21 mouse cellular contexts compared by ENCODE assay signal in the genomic region with DNA sequence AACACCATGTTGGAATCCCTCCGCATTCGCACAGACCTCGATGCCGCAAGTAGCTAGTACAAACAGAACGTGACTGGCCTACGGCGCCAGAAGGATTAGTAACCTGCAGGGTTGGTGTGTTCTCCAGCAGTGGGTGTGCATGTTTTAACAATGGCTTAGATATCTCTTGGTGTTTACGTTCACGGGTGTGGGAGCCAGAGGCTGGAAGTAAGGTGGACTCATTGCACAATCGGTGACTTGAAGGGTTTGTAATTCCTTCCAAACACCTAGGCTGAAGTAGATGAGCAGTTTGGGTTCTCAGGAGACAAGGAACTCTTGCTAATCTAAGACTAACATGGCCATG. TPM values are rescaled to one million over a fixed set of nuclear protein-coding genes. Genes with fewer than 3 reads are reported as not detected.
DNase-seq lines count a peak whose midpoint lies in the region; ATAC-seq and TF ChIP-seq lines count a peak whose summit lies in the region.
"Had no signal": no experiment of that assay in that cellular context is flagged by ENCODE, and none has a peak within 500 bp of the region (broad histone marks: within the 10 kb centered on the region; RNA-seq: fewer than 3 reads in every experiment).

No protein-coding gene starts in this region.

- no peak overlapping the region for H3K27ac ChIP-seq in forebrain, embryonic 11.5 days (ENCODE audit: low read depth, low read length)
- no peak overlapping the region for H3K27ac ChIP-seq in forebrain, embryonic 16.5 days (ENCODE audit: low read length)
- no peak overlapping the region for H3K27ac ChIP-seq in liver, embryonic 16.5 days (ENCODE audit: low read length)
- no peak overlapping the region for H3K27ac ChIP-seq in liver, embryonic 11.5 days (ENCODE audit: low read depth, low read length)
- H3K27ac ChIP-seq in neural tube, embryonic 11.5 days (ENCODE audit: low read depth, low read length) = no peak overlapping the region
- peak overlapping the region; percentile 72 for H3K27ac ChIP-seq in stomach, postnatal 0 days (replicated peaks)
- H3K27ac ChIP-seq: heart, embryonic 10.5 days; hindbrain, postnatal 0 days; kidney, embryonic 15.5 days; midbrain, embryonic 10.5 days; neural tube, embryonic 12.5 days had no signal

- H3K27me3 ChIP-seq in forebrain, embryonic 11.5 days (ENCODE audit: control insufficient read depth, insufficient read depth, low read length) = no peaks in the 10 kb centered on the region
- H3K27me3 ChIP-seq in forebrain, embryonic 16.5 days (replicated peaks; ENCODE audit: control insufficient read depth, insufficient read depth, low read length) = no peaks in the 10 kb centered on the region
- no peaks in the 10 kb centered on the region for H3K27me3 ChIP-seq in liver, embryonic 16.5 days (ENCODE audit: control insufficient read depth, insufficient read depth, low read depth, low read length)
- no peaks in the 10 kb centered on the region for H3K27me3 ChIP-seq in liver, embryonic 11.5 days (replicated peaks; ENCODE audit: control insufficient read depth, insufficient read depth, low read length)
- no peaks in the 10 kb centered on the region for H3K27me3 ChIP-seq in neural tube, embryonic 11.5 days (ENCODE audit: control insufficient read depth, insufficient read depth, low read length)
- H3K27me3 ChIP-seq in stomach, postnatal 0 days (ENCODE audit: control insufficient read depth, insufficient read depth, low read length) = no peaks in the 10 kb centered on the region
- H3K27me3 ChIP-seq: CH12.LX; kidney, embryonic 15.5 days; neural tube, embryonic 12.5 days had no signal

- no peak overlapping the region for H3K4me3 ChIP-seq in forebrain, embryonic 11.5 days (ENCODE audit: low read depth, low read length)
- no peak overlapping the region for H3K4me3 ChIP-seq in forebrain, embryonic 16.5 days (replicated peaks; ENCODE audit: low read length)
- no peak overlapping the region for H3K4me3 ChIP-seq in liver, embryonic 16.5 days (ENCODE audit: low read depth, low read length)
- H3K4me3 ChIP-seq in liver, embryonic 11.5 days (ENCODE audit: low read depth, low read length) = no peak overlapping the region
- no peak overlapping the region for H3K4me3 ChIP-seq in neural tube, embryonic 11.5 days (ENCODE audit: low read depth, low read length)
- no peak overlapping the region for H3K4me3 ChIP-seq in stomach, postnatal 0 days (ENCODE audit: low read depth, low read length)
- H3K4me3 ChIP-seq: heart, embryonic 10.5 days; kidney, embryonic 15.5 days; midbrain, embryonic 10.5 days; neural tube, embryonic 12.5 days had no signal

- H3K36me3 ChIP-seq in forebrain, embryonic 11.5 days (ENCODE audit: control insufficient read depth, insufficient read depth, low read length) = peaks cover 9% of the 10 kb centered on the region; the same call in 1 of the 2 replicates
- H3K36me3 ChIP-seq in forebrain, embryonic 16.5 days (ENCODE audit: control insufficient read depth, insufficient read depth) = peaks cover 34% of the 10 kb centered on the region
- peaks cover 5% of the 10 kb centered on the region for H3K36me3 ChIP-seq in liver, embryonic 16.5 days (ENCODE audit: control insufficient read depth, insufficient read depth)
- H3K36me3 ChIP-seq in liver, embryonic 11.5 days (ENCODE audit: control insufficient read depth, insufficient read depth, low read length) = peaks cover 8% of the 10 kb centered on the region; the same call in 1 of the 2 replicates
- peaks cover 17% of the 10 kb centered on the region for H3K36me3 ChIP-seq in neural tube, embryonic 11.5 days (ENCODE audit: control insufficient read depth, insufficient read depth, low read length)
- peaks cover 12% of the 10 kb centered on the region for H3K36me3 ChIP-seq in stomach, postnatal 0 days (ENCODE audit: control insufficient read depth, insufficient read depth, low read length)

- DNase-seq in forebrain, embryonic 11.5 days (ENCODE audit: low spot score) = no peak
- no peak for DNase-seq in liver, embryonic 11.5 days (ENCODE audit: low spot score)
- peak; percentile 18 for DNase-seq in neural tube, embryonic 11.5 days (ENCODE audit: low spot score)
- DNase-seq in neural tube, embryonic 10.5 days (ENCODE audit: extremely low spot score, low spot score) = no peak
- DNase-seq in stomach, postnatal 0 days (ENCODE audit: low spot score) = peak; percentile 74
- DNase-seq in heart, postnatal 10 days = no peak
- DNase-seq: adrenal gland, adult 2 months; cerebellum, adult 11 months; cerebellum, postnatal 14 days; gastrocnemius, postnatal 25 days; heart, postnatal 14 days; right cerebral cortex, postnatal 14 days; thymus, postnatal 25 days had no signal

- no peak overlapping the region for H3K4me2 ChIP-seq in forebrain, embryonic 11.5 days (ENCODE audit: low read depth, low read length, severe bottlenecking)
- H3K4me2 ChIP-seq in forebrain, embryonic 16.5 days (ENCODE audit: low read length) = no peak overlapping the region
- no peak overlapping the region for H3K4me2 ChIP-seq in liver, embryonic 16.5 days (ENCODE audit: low read depth, low read length)
- H3K4me2 ChIP-seq in liver, embryonic 11.5 days = no peak overlapping the region
- no peak overlapping the region for H3K4me2 ChIP-seq in neural tube, embryonic 11.5 days (ENCODE audit: low read depth)
- no peak overlapping the region for H3K4me2 ChIP-seq in stomach, postnatal 0 days (replicated peaks; ENCODE audit: low read depth)
- H3K4me2 ChIP-seq: kidney, embryonic 15.5 days; neural tube, embryonic 12.5 days had no signal

- no peak for TF ChIP-seq EP300 in stomach, postnatal 0 days (optimal IDR thresholded peaks at IDR 0.05)

- no peak overlapping the region for H3K9ac ChIP-seq in forebrain, embryonic 11.5 days (ENCODE audit: low read length)
- no peak overlapping the region for H3K9ac ChIP-seq in forebrain, embryonic 16.5 days (replicated peaks; ENCODE audit: low read depth, low read length)
- no peak overlapping the region for H3K9ac ChIP-seq in liver, embryonic 16.5 days (ENCODE audit: low read depth, low read length)
- no peak overlapping the region for H3K9ac ChIP-seq in liver, embryonic 11.5 days (ENCODE audit: low read depth, low read length)
- no peak overlapping the region for H3K9ac ChIP-seq in neural tube, embryonic 11.5 days (ENCODE audit: low read length)
- H3K9ac ChIP-seq in stomach, postnatal 0 days (ENCODE audit: low read length) = no peak overlapping the region
- H3K9ac ChIP-seq: kidney, embryonic 15.5 days; neural tube, embryonic 12.5 days had no signal

- intact Hi-C loops in heart, postnatal 10 days (cut with DNase I) = no loop called here

- ATAC-seq in forebrain, embryonic 11.5 days (replicated peaks; ENCODE audit: low FRiP score) = 0 out of 2 replicates have a peak, but pooled peaks have one; percentile 6
- no peak for ATAC-seq in forebrain, embryonic 16.5 days
- 0 out of 2 replicates have a peak, but pooled peaks have one; percentile 3 for ATAC-seq in liver, embryonic 16.5 days (ENCODE audit: low read depth)
- ATAC-seq in liver, embryonic 11.5 days (replicated peaks; ENCODE audit: low FRiP score) = no peak
- ATAC-seq in neural tube, embryonic 11.5 days (ENCODE audit: insufficient read depth, low FRiP score, low TSS enrichment) = no peak
- peak; percentile 95 for ATAC-seq in stomach, postnatal 0 days (ENCODE audit: low FRiP score, low TSS enrichment)
- ATAC-seq: hindbrain, postnatal 0 days had no signal

- no peaks in the 10 kb centered on the region for H3K9me3 ChIP-seq in forebrain, embryonic 11.5 days (ENCODE audit: control insufficient read depth, low read length)
- no peaks in the 10 kb centered on the region for H3K9me3 ChIP-seq in forebrain, embryonic 16.5 days (ENCODE audit: control insufficient read depth, low read length)
- no peaks in the 10 kb centered on the region for H3K9me3 ChIP-seq in liver, embryonic 16.5 days (replicated peaks; ENCODE audit: control insufficient read depth, low read length)
- no peaks in the 10 kb centered on the region for H3K9me3 ChIP-seq in liver, embryonic 11.5 days (ENCODE audit: control insufficient read depth, low read length)
- H3K9me3 ChIP-seq in neural tube, embryonic 11.5 days (ENCODE audit: control insufficient read depth, low read length) = no peaks in the 10 kb centered on the region
- no peaks in the 10 kb centered on the region for H3K9me3 ChIP-seq in stomach, postnatal 0 days (ENCODE audit: control insufficient read depth, low read length)
- H3K9me3 ChIP-seq: heart, embryonic 10.5 days; kidney, embryonic 15.5 days; midbrain, embryonic 10.5 days; neural tube, embryonic 12.5 days had no signal

- TF ChIP-seq CTCF in stomach, postnatal 0 days (IDR thresholded peaks at IDR 0.05; ENCODE audit: low read depth) = no peak

- 87% methylated on average over 10 of the region's 10 CpGs for WGBS in forebrain, embryonic 11.5 days
- 85% methylated on average over 10 of the region's 10 CpGs for WGBS in forebrain, embryonic 16.5 days
- 73% methylated on average over 10 of the region's 10 CpGs for WGBS in liver, embryonic 16.5 days (ENCODE audit: insufficient replicate concordance)
- 80% methylated on average over 10 of the region's 10 CpGs for WGBS in liver, embryonic 11.5 days
- 92% methylated on average over 10 of the region's 10 CpGs for WGBS in neural tube, embryonic 11.5 days
- WGBS in stomach, postnatal 0 days = 52% methylated on average over 10 of the region's 10 CpGs

- H3K4me1 ChIP-seq in forebrain, embryonic 11.5 days (replicated peaks; ENCODE audit: control insufficient read depth, insufficient read depth, low read length) = no peaks in the 10 kb centered on the region
- no peaks in the 10 kb centered on the region for H3K4me1 ChIP-seq in forebrain, embryonic 16.5 days (replicated peaks; ENCODE audit: control insufficient read depth, insufficient read depth, low read length)
- no peaks in the 10 kb centered on the region; the same call in 1 of the 2 replicates for H3K4me1 ChIP-seq in liver, embryonic 16.5 days (ENCODE audit: control insufficient read depth, low read depth, low read length)
- no peaks in the 10 kb centered on the region for H3K4me1 ChIP-seq in liver, embryonic 11.5 days (replicated peaks; ENCODE audit: control insufficient read depth, insufficient read depth, low read length)
- no peaks in the 10 kb centered on the region for H3K4me1 ChIP-seq in neural tube, embryonic 11.5 days (ENCODE audit: control insufficient read depth, insufficient read depth, low read length)
- H3K4me1 ChIP-seq in stomach, postnatal 0 days (replicated peaks; ENCODE audit: control insufficient read depth, insufficient read depth) = no peaks in the 10 kb centered on the region
- H3K4me1 ChIP-seq: heart, embryonic 10.5 days; kidney, embryonic 15.5 days; midbrain, embryonic 10.5 days; neural tube, embryonic 12.5 days had no signal

RNA-seq across cellular contexts. Expression of a gene that starts 20.1 kb away (rescaled TPM):
- 389 and 403 TPM in 2 replicates for polyA plus RNA-seq in forebrain, embryonic 11.5 days (2014; fragmentation: Nextera tagmentation; extraction: Ambion mirVana)
- 461 and 470 TPM in 2 replicates for polyA plus RNA-seq in forebrain, embryonic 16.5 days (2015; fragmentation: Nextera tagmentation; extraction: Ambion mirVana)
- 208 and 215 TPM in 2 replicates for polyA plus RNA-seq in liver, embryonic 16.5 days (2015; fragmentation: Nextera tagmentation; extraction: Ambion mirVana)
- 119 and 136 TPM in 2 replicates for polyA plus RNA-seq in liver, embryonic 11.5 days (2014; fragmentation: Nextera tagmentation; extraction: Ambion mirVana)
- 430 and 450 TPM in 2 replicates for polyA plus RNA-seq in neural tube, embryonic 11.5 days (2014; fragmentation: Nextera tagmentation; extraction: Ambion mirVana)
- polyA plus RNA-seq in stomach, postnatal 0 days (2015; fragmentation: Nextera tagmentation; extraction: Ambion mirVana) = 131 and 140 TPM in 2 replicates
- total RNA-seq in heart, postnatal 10 days (2021) = 10 to 100 TPM; 71.1 to 73.3 TPM

RNA-seq across cellular contexts. Expression of a gene that starts 45.4 kb away (rescaled TPM):
- polyA plus RNA-seq in forebrain, embryonic 11.5 days (2014; fragmentation: Nextera tagmentation; extraction: Ambion mirVana) = 4.9 and 5.8 TPM in 2 replicates
- polyA plus RNA-seq in forebrain, embryonic 16.5 days (2015; fragmentation: Nextera tagmentation; extraction: Ambion mirVana) = 7.4 and 8.0 TPM in 2 replicates
- polyA plus RNA-seq in liver, embryonic 16.5 days (2015; fragmentation: Nextera tagmentation; extraction: Ambion mirVana) = 0.06 and 0.12 TPM in 2 replicates
- polyA plus RNA-seq in liver, embryonic 11.5 days (2014; fragmentation: Nextera tagmentation; extraction: Ambion mirVana) = 0.19 and 0.36 TPM in 2 replicates
- polyA plus RNA-seq in neural tube, embryonic 11.5 days (2014; fragmentation: Nextera tagmentation; extraction: Ambion mirVana) = 1.3 and 1.7 TPM in 2 replicates
- 0.53 TPM in 2 replicates for polyA plus RNA-seq in stomach, postnatal 0 days (2015; fragmentation: Nextera tagmentation; extraction: Ambion mirVana)
- total RNA-seq in heart, postnatal 10 days (2021) = 1 to 10 TPM in 1 of 2 experiments, under 1 TPM in 1; 0.86 to 1.2 TPM

Comparison
In these comparisons a context has a peak if more than half of its experiments do, and no peak if none do; other contexts are left out.
1. ATAC-seq: peak in forebrain, embryonic 11.5 days (single experiment), liver, embryonic 16.5 days (single experiment) and stomach, postnatal 0 days (single experiment); none in forebrain, embryonic 16.5 days (single experiment), liver, embryonic 11.5 days (single experiment) and neural tube, embryonic 11.5 days (single experiment).
2. DNase-seq: peak in neural tube, embryonic 11.5 days (single experiment) and stomach, postnatal 0 days (single experiment); none in forebrain, embryonic 11.5 days (single experiment), liver, embryonic 11.5 days (single experiment), neural tube, embryonic 10.5 days (single experiment) and heart, postnatal 10 days (0 of 2).